Mouse (Mus musculus): ENCODE results near the gene Lsamp. TPM values are rescaled to one million over a fixed set of nuclear protein-coding genes. Genes with fewer than 3 reads are reported as not detected.

Gene Lsamp
- polyA plus RNA-seq, 1 experiment from 2014 or later = 11.8 TPM

GRCm38 (mm10) chr16:40509146-40510030, 525.2 kb downstream of the Lsamp start:
- H3K27me3 ChIP-seq = no peaks in the 10 kb centered on the region
- WGBS = 72% methylated on average over 7 of the region's 7 CpGs
- H3K9ac ChIP-seq = no peak overlapping the region
- no peak overlapping the region for H3K4me2 ChIP-seq
- H3K27ac ChIP-seq = no peak overlapping the region
- H3K4me3 ChIP-seq = no peak overlapping the region
- no peak for ATAC-seq (ENCODE audit: insufficient number of reproducible peaks, insufficient read depth, low FRiP score, low TSS enrichment, low read depth)
- no peaks in the 10 kb centered on the region for H3K9me3 ChIP-seq
- H3K36me3 ChIP-seq = no peaks in the 10 kb centered on the region
- H3K4me1 ChIP-seq = no peaks in the 10 kb centered on the region

- ATAC-seq (ENCODE audit: insufficient number of reproducible peaks, insufficient read depth, low FRiP score, low TSS enrichment, low read depth) = no peak
- Histone ChIP-seq H3K4me1 (no peaks in the 10 kb centered on the region), H3K27me3 (no peaks in the 10 kb centered on the region), H3K27ac (no peak overlapping the region), H3K9ac (no peak overlapping the region), H3K4me2 (no peak overlapping the region), H3K4me3 (no peak overlapping the region), H3K36me3 (no peaks in the 10 kb centered on the region), H3K9me3 (no peaks in the 10 kb centered on the region)
- 26% methylated on average over 1 of the region's 1 CpGs for WGBS
These were observed 552.6 kb downstream of the Lsamp start for GRCm38 (mm10) chr16:40536754-40537153.

GRCm38 (mm10) chr16:40549663-40550062, 565.5 kb downstream of the Lsamp start:
- Histone ChIP-seq H3K4me1 (no peaks in the 10 kb centered on the region), H3K36me3 (no peaks in the 10 kb centered on the region), H3K4me3 (no peak overlapping the region), H3K9me3 (no peaks in the 10 kb centered on the region), H3K27ac (no peak overlapping the region), H3K27me3 (no peaks in the 10 kb centered on the region), H3K4me2 (no peak overlapping the region), H3K9ac (no peak overlapping the region)
- ATAC-seq (ENCODE audit: insufficient number of reproducible peaks, insufficient read depth, low FRiP score, low TSS enrichment, low read depth) = no peak
- 86% methylated on average over 4 of the region's 4 CpGs for WGBS

GRCm38 (mm10) chr16:40555608-40556007, 571.4 kb downstream of the Lsamp start:
- no peak for ATAC-seq (ENCODE audit: insufficient number of reproducible peaks, insufficient read depth, low FRiP score, low TSS enrichment, low read depth)
- Histone ChIP-seq H3K4me3 (no peak overlapping the region), H3K36me3 (no peaks in the 10 kb centered on the region), H3K9ac (no peak overlapping the region), H3K27me3 (no peaks in the 10 kb centered on the region), H3K27ac (no peak overlapping the region), H3K4me1 (no peaks in the 10 kb centered on the region), H3K9me3 (no peaks in the 10 kb centered on the region), H3K4me2 (no peak overlapping the region)
- 76% methylated on average over 1 of the region's 1 CpGs for WGBS

- Histone ChIP-seq H3K4me3 (no peak overlapping the region), H3K36me3 (no peaks in the 10 kb centered on the region), H3K4me1 (no peaks in the 10 kb centered on the region), H3K27me3 (no peaks in the 10 kb centered on the region), H3K9me3 (no peaks in the 10 kb centered on the region), H3K9ac (no peak overlapping the region), H3K4me2 (no peak overlapping the region), H3K27ac (no peak overlapping the region)
- ATAC-seq (ENCODE audit: insufficient number of reproducible peaks, insufficient read depth, low FRiP score, low TSS enrichment, low read depth) = no peak
- 81% methylated on average over 5 of the region's 5 CpGs for WGBS
These were observed 573.6 kb downstream of the Lsamp start for GRCm38 (mm10) chr16:40557680-40558249.

- ATAC-seq (ENCODE audit: insufficient number of reproducible peaks, insufficient read depth, low FRiP score, low TSS enrichment, low read depth) = no peak
- H3K9me3 ChIP-seq = no peaks in the 10 kb centered on the region
- no peaks in the 10 kb centered on the region for H3K4me1 ChIP-seq
- no peak overlapping the region for H3K27ac ChIP-seq
- no peak overlapping the region for H3K4me2 ChIP-seq
- no peaks in the 10 kb centered on the region for H3K27me3 ChIP-seq
- H3K36me3 ChIP-seq = no peaks in the 10 kb centered on the region
- WGBS = 58% methylated on average over 9 of the region's 9 CpGs
- no peak overlapping the region for H3K4me3 ChIP-seq
- no peak overlapping the region for H3K9ac ChIP-seq
These were observed 583.3 kb downstream of the Lsamp start for GRCm38 (mm10) chr16:40567431-40567941.

GRCm38 (mm10) chr16:40572085-40572745, 588.1 kb downstream of the Lsamp start:
- no peak overlapping the region for H3K27ac ChIP-seq
- no peaks in the 10 kb centered on the region for H3K4me1 ChIP-seq
- no peak overlapping the region for H3K9ac ChIP-seq
- no peaks in the 10 kb centered on the region for H3K27me3 ChIP-seq
- H3K36me3 ChIP-seq = no peaks in the 10 kb centered on the region
- WGBS = 87% methylated on average over 12 of the region's 12 CpGs
- no peak overlapping the region for H3K4me2 ChIP-seq
- ATAC-seq (ENCODE audit: insufficient number of reproducible peaks, insufficient read depth, low FRiP score, low TSS enrichment, low read depth) = no peak
- no peaks in the 10 kb centered on the region for H3K9me3 ChIP-seq
- no peak overlapping the region for H3K4me3 ChIP-seq

- Histone ChIP-seq H3K36me3 (no peaks in the 10 kb centered on the region), H3K4me1 (no peaks in the 10 kb centered on the region), H3K4me3 (no peak overlapping the region), H3K27ac (no peak overlapping the region), H3K9ac (no peak overlapping the region), H3K4me2 (no peak overlapping the region), H3K27me3 (no peaks in the 10 kb centered on the region), H3K9me3 (no peaks in the 10 kb centered on the region)
- 63% methylated on average over 3 of the region's 3 CpGs for WGBS
- no peak for ATAC-seq (ENCODE audit: insufficient number of reproducible peaks, insufficient read depth, low FRiP score, low TSS enrichment, low read depth)
These were observed 597.9 kb downstream of the Lsamp start for GRCm38 (mm10) chr16:40582076-40582475.

GRCm38 (mm10) chr16:40593161-40593560, 609.0 kb downstream of the Lsamp start:
- H3K27ac ChIP-seq = no peak overlapping the region
- 81% methylated on average over 6 of the region's 6 CpGs for WGBS
- no peaks in the 10 kb centered on the region for H3K36me3 ChIP-seq
- no peaks in the 10 kb centered on the region for H3K4me1 ChIP-seq
- no peak for ATAC-seq (ENCODE audit: insufficient number of reproducible peaks, insufficient read depth, low FRiP score, low TSS enrichment, low read depth)
- H3K4me3 ChIP-seq = no peak overlapping the region
- H3K9me3 ChIP-seq = no peaks in the 10 kb centered on the region
- H3K4me2 ChIP-seq = no peak overlapping the region
- H3K27me3 ChIP-seq = no peaks in the 10 kb centered on the region
- no peak overlapping the region for H3K9ac ChIP-seq

GRCm38 (mm10) chr16:40601431-40602387, 617.5 kb downstream of the Lsamp start:
- Histone ChIP-seq H3K36me3 (no peaks in the 10 kb centered on the region), H3K4me3 (no peak overlapping the region), H3K4me2 (no peak overlapping the region), H3K9ac (no peak overlapping the region), H3K27ac (no peak overlapping the region), H3K4me1 (0 out of 2 replicates have a peak, but pooled peaks cover 6% of the 10 kb centered on the region), H3K27me3 (no peaks in the 10 kb centered on the region), H3K9me3 (no peaks in the 10 kb centered on the region)
- 36% methylated on average over 4 of the region's 4 CpGs for WGBS
- ATAC-seq (ENCODE audit: insufficient number of reproducible peaks, insufficient read depth, low FRiP score, low TSS enrichment, low read depth) = no peak

- ATAC-seq (ENCODE audit: insufficient number of reproducible peaks, insufficient read depth, low FRiP score, low TSS enrichment, low read depth) = no peak
- 86% methylated on average over 3 of the region's 3 CpGs for WGBS
- H3K27ac ChIP-seq = no peak overlapping the region
- H3K36me3 ChIP-seq = no peaks in the 10 kb centered on the region
- H3K4me1 ChIP-seq = no peaks in the 10 kb centered on the region
- H3K4me3 ChIP-seq = no peak overlapping the region
- H3K9ac ChIP-seq = no peak overlapping the region
- no peaks in the 10 kb centered on the region for H3K27me3 ChIP-seq
- H3K9me3 ChIP-seq = no peaks in the 10 kb centered on the region
- no peak overlapping the region for H3K4me2 ChIP-seq
These were observed 623.3 kb downstream of the Lsamp start for GRCm38 (mm10) chr16:40607509-40607908.

All from embryonic facial prominence, embryonic 13.5 days (tissue).